9 mouse cellular contexts compared by ENCODE assay signal in the genomic region with DNA sequence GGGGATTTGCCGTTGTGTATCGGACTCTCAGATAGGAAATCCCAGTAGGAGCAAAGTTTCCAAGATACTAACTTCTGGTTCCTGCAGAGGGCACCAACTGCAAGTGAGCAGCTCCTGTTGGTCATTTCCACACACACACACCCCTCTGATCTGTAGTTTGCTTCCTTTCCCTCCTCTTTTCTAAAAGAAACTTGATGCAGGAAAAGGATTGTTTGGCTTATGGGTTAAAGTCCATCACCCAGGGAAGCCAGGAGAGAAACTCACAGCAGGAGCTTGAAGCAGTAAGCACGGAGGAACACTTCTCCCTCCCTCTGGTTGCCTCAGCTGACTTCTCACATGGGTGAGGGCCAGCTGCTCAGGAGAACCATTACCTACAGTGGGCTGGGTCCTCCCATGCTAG. TPM values are rescaled to one million over a fixed set of nuclear protein-coding genes. Genes with fewer than 3 reads are reported as not detected.
DNase-seq lines count a peak whose midpoint lies in the region; ATAC-seq and TF ChIP-seq lines count a peak whose summit lies in the region.
"Had no signal": no experiment of that assay in that cellular context is flagged by ENCODE, and none has a peak within 500 bp of the region (broad histone marks: within the 10 kb centered on the region; RNA-seq: fewer than 3 reads in every experiment).

No protein-coding gene starts in this region.

- no peaks in the 10 kb centered on the region for H3K36me3 ChIP-seq in spleen, adult 2 months (ENCODE audit: control insufficient read depth, insufficient read depth, low read length)

- WGBS in spleen, adult 2 months, result 44% methylated on average over 3 of the region's 3 CpGs

- TF ChIP-seq CTCF in spleen, adult 2 months (IDR thresholded peaks at IDR 0.05; ENCODE audit: extremely low read depth, insufficient read depth, insufficient read length, insufficient replicate concordance), result peak; percentile 9; the same call in 1 of the 2 replicates

- no peak overlapping the region for H3K4me3 ChIP-seq in spleen, adult 2 months (ENCODE audit: extremely low read depth, insufficient read depth, insufficient read length)

- H3K27ac ChIP-seq in spleen, adult 2 months (ENCODE audit: insufficient read depth, low read length), result no peak overlapping the region
- H3K27ac ChIP-seq: macrophage had no signal

- H3K27me3 ChIP-seq in spleen, adult 2 months (ENCODE audit: control insufficient read depth, insufficient read depth, low read length), result no peaks in the 10 kb centered on the region

- H3K4me1 ChIP-seq in spleen, adult 2 months (ENCODE audit: control insufficient read depth, insufficient read depth, insufficient read length), result no peaks in the 10 kb centered on the region

- ATAC-seq in frontal cortex, adult (ENCODE audit: low TSS enrichment), result peak; percentile 69; the same call in 1 of the 2 replicates

- no peak for DNase-seq in frontal cortex, postnatal 14 days (ENCODE audit: low spot score in 2 of 2)
- DNase-seq in spleen, adult 2 months (ENCODE audit: low read depth in 1 of 2, low spot score in 2 of 2), result no peak
- no peak for DNase-seq in spleen, postnatal 4 days (ENCODE audit: low spot score in 2 of 2)
- DNase-seq in kidney, postnatal 10 days, result peak; percentile 64
- peak; percentile 73 for DNase-seq in yolk sac, embryonic 10.5 days (ENCODE audit: low spot score)
- no peak for DNase-seq in thymus, postnatal 25 days
- DNase-seq in spleen, postnatal 36 days (ENCODE audit: low spot score in 2 of 2), result no peak

- no peak for TF ChIP-seq POLR2A in spleen, adult 2 months (IDR thresholded peaks at IDR 0.05; ENCODE audit: low read depth, low read length)

RNA-seq across cellular contexts. Expression of gene Mettl6, which starts 24.3 kb away (rescaled TPM):
- polyA plus RNA-seq in spleen, adult 2 months (2012; rRNA removed), result 5.8 and 7.1 TPM in 2 replicates

RNA-seq across cellular contexts. Expression of gene Eaf1, which starts 25.0 kb away (rescaled TPM):
- polyA plus RNA-seq in spleen, adult 2 months (2012; rRNA removed), result 28.8 and 30.8 TPM in 2 replicates

Comparison
In these comparisons a context has a peak if more than half of its experiments do, and no peak if none do; other contexts are left out.
1. DNase-seq: peak in kidney, postnatal 10 days (single experiment) and yolk sac, embryonic 10.5 days (single experiment); none in frontal cortex, postnatal 14 days (0 of 2), spleen, adult 2 months (0 of 2), spleen, postnatal 4 days (0 of 2), thymus, postnatal 25 days (single experiment) and spleen, postnatal 36 days (0 of 2).